Mouse (Mus musculus) embryonic fibroblast, embryonic 13.5 days (primary cell): ENCODE results near the gene Prpf38a.

Source experiments
- CTCF ChIP-seq: IDR thresholded peaks from 2 replicates; pipeline ENCODE4 v1.5.1; 2011; ENCODE audit warnings: mild to moderate bottlenecking, control low read depth, low read length, moderate library complexity, borderline replicate concordance; ENCODE audit not compliant: insufficient read depth
- POLR2A ChIP-seq: IDR thresholded peaks from 2 replicates; pipeline ENCODE4 v1.6.1; 2011; ENCODE audit warnings: low read depth, mild to moderate bottlenecking, control low read depth, low read length, moderate library complexity

DNA sequence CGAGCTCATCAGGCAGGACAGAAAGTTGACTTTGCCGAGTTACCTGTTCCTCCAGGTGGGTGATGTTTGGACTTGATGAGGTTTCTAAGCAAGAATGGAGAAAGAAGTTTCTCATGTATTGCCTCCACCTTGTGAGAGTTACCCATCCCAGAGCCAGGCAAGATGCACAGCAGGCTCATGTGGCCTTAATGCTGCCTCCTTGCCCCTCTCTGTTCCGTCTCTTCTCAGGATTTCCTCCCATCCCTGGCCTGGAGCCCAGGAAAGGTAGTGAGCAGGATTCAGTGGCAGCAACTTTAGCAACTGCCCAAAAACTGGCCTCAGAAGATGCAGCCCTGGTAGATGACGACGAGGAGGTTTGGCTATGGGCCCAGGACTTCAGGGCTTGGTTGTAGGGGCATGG lies 47.9 kb upstream of the Prpf38a start:
- TF ChIP-seq POLR2A: no peak
- TF ChIP-seq CTCF: no peak
